Mouse (Mus musculus): ENCODE measurements around the gene Casp7. TPM values are rescaled to one million over a fixed set of nuclear protein-coding genes. Genes with fewer than 3 reads are reported as not detected.
A peak's percentile ranks its signal among the peaks of the same experiment; 100 is the strongest.

The Casp7 gene
- polyA plus RNA-seq, 1 experiment from 2014 or later, result 16.2 TPM

DNA sequence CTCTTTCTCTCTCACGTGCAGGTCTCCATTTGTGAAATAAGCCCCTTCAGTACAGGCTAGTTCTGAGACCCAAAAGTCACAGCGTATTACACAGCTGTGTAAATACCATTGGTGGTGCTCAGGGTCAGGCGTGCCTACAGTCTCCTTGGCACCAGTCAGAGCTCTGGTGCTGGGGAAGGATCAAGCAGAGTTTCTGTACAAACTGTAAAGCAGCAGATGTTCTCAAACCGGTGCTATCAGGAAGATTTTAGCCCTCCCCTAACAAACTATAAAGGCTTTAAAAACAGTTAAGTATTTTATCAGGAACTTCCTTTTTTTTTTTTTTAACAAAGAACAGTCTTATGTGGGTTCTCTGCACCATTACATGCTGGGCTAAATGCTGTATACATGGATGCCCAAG is 65.9 kb downstream of the Casp7 start:
- DNase-seq (ENCODE audit: extremely low spot score, low spot score), result no peak
- no peaks in the 10 kb centered on the region for H3K27me3 ChIP-seq (ENCODE audit: poor library complexity, severe bottlenecking)
- no peak overlapping the region for H3K27ac ChIP-seq
- no peaks in the 10 kb centered on the region for H3K36me3 ChIP-seq (replicated peaks)
- H3K4me1 ChIP-seq, result peaks cover 9% of the 10 kb centered on the region; the same call in 1 of the 2 replicates
- H3K9me3 ChIP-seq, result no peaks in the 10 kb centered on the region
- H3K4me3 ChIP-seq, result no peak overlapping the region
- WGBS, result 86% methylated on average over 4 of the region's 4 CpGs

DNA sequence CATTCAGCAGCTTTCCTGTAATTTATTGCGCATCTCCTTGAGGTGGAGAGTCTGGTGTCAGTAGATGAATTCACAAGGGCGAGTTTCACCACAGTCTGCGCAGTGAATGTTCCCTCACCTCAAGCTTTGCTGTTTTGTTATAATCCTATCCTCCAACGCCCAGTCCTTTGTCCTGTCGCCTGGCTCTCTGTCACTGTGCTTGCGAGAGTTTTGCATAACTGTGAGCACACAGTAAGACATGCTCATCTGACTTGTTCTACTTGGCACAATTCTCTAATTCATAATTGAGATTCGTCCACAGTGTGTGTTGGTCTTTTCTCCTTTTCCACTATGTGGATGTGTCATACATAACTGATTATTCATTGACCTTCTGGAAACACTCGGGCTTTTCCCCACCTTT is 69.6 kb downstream of the Casp7 start:
- Histone ChIP-seq H3K4me3 (no peak overlapping the region), H3K27me3 (ENCODE audit: poor library complexity, severe bottlenecking) (no peaks in the 10 kb centered on the region), H3K4me1 (peaks cover 7% of the 10 kb centered on the region; the same call in 1 of the 2 replicates), H3K27ac (no peak overlapping the region), H3K9me3 (no peaks in the 10 kb centered on the region), H3K36me3 (replicated peaks) (no peaks in the 10 kb centered on the region)
- 87% methylated on average over 8 of the region's 8 CpGs for WGBS
- no peak for DNase-seq (ENCODE audit: extremely low spot score, low spot score)

DNA sequence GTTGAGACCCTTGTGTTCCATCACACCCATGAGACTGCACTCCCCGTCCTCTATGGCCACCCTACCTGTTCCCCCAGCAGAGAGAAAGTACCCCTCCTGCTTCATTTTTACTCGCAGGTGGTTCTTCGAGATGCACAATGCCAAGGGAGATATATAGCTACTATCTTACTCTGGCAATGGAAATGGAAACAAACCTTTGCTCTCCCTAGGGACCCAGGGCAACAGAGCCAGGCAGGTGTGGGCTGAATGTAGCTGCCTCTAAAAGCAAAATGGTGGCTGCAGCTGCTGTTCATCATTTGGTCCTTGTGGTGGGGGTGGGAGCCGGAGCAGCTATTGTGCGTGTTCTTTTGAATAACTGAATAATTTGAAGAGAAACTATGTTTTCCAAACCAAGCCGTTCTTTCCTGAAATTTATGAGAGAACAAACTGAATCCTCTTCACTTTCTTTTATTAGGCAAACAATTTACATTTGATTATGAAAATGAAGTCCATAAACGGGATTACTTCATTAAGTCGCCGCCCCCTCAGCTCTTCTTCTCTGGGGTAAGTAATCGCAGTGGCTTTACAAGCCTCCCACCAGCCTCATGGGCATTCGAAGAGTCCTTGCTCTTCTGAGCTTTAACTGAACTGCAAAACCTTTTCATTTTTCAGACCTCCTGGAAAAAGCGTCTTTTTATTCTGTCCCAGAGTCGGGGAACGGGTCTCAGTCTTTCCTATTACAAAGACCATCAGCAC is 73.5 kb downstream of the Casp7 start:
- H3K27ac ChIP-seq, result no peak overlapping the region
- no peaks in the 10 kb centered on the region for H3K36me3 ChIP-seq (replicated peaks)
- DNase-seq (ENCODE audit: extremely low spot score, low spot score), result no peak
- H3K4me3 ChIP-seq, result no peak overlapping the region
- peaks cover 40% of the 10 kb centered on the region for H3K4me1 ChIP-seq
- no peaks in the 10 kb centered on the region for H3K9me3 ChIP-seq
- H3K27me3 ChIP-seq (ENCODE audit: poor library complexity, severe bottlenecking), result peaks cover 9% of the 10 kb centered on the region; the same call in 1 of the 2 replicates
- WGBS, result 91% methylated on average over 14 of the region's 14 CpGs

DNA sequence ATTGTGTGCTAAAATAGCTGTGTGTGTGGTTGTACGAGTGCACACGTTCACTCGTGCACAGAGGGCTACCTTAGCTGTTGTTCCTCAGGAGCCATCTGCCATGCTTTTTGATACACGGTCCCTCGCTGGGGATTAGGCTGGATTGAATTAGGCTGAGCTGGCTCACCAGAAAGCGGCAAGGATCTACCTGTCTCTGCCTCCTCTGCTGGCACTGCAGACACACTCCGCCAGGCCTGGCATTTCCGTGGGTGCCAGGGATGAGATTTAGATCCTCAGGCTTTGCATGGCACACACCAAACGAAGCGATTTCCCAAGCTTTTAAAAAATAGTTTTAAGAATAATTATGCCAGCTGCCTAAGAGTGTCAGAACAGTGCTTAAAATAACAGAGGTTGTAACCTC is 75.0 kb downstream of the Casp7 start:
- Histone ChIP-seq H3K9me3 (no peaks in the 10 kb centered on the region), H3K4me3 (no peak overlapping the region), H3K27me3 (ENCODE audit: poor library complexity, severe bottlenecking) (peaks cover 12% of the 10 kb centered on the region; the same call in 1 of the 2 replicates), H3K4me1 (peaks cover 48% of the 10 kb centered on the region), H3K36me3 (replicated peaks) (no peaks in the 10 kb centered on the region), H3K27ac (no peak overlapping the region)
- 83% methylated on average over 10 of the region's 10 CpGs for WGBS
- no peak for DNase-seq (ENCODE audit: extremely low spot score, low spot score)

DNA sequence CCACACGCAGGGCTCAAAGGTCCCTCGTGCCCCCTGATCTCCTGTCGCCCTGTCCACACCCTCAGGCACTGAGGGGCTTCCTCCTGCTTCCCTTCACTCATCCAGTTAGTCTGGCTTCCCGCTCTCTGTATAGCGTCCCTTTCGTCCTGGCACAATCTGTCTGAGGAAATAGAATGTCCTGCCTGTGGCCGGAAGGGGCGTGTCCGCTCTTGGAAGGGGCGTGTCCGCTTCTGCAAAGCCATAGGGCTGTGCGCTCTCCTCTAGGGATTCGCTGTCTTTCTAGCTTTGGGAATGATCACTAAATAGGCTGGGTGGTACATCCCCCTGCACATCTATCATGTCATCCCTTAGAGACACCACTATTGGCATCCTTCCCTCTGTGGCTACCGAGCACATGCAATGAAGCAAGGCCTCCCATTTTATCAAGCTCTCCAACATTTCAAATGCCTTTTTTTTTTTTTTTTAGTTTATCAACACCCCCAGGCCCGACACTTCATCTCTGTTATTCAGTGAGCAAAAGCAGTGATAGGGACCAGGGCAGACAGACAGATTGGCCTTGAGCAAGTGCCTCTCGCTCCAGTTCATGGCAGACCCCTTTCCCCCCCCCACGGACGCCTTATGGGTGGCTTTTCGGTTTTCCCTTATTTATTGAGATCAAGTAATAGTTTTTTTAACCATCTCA is 78.1 kb downstream of the Casp7 start:
- WGBS, result 65% methylated on average over 19 of the region's 19 CpGs
- no peak for DNase-seq (ENCODE audit: extremely low spot score, low spot score)
- peaks cover 12% of the 10 kb centered on the region; the same call in 1 of the 2 replicates for H3K27me3 ChIP-seq (ENCODE audit: poor library complexity, severe bottlenecking)
- peak overlapping the region; percentile 16 for H3K4me3 ChIP-seq
- H3K27ac ChIP-seq, result no peak overlapping the region; the same call in 1 of the 2 replicates
- H3K9me3 ChIP-seq, result no peaks in the 10 kb centered on the region
- H3K4me1 ChIP-seq, result peaks cover 64% of the 10 kb centered on the region
- no peaks in the 10 kb centered on the region for H3K36me3 ChIP-seq (replicated peaks)

DNA sequence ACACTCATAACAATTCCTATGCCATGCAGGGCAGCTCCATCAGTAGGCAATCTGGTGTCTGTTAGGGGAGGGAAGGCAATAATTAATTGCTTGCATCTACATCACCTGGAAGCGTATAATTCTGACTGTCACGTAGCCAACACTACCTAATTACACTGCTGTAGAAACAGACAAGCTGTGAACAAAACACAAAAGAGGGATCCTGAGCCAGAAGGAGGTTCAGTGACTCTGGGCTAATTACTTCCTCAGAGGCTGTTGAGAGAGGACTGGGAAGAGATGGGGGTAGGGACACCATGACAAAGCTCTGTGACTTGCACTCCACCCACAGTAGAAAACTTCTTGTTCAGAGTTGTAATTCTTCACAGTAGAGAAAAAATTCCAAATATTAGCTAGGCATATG is 79.6 kb downstream of the Casp7 start:
- DNase-seq (ENCODE audit: extremely low spot score, low spot score), result no peak
- H3K9me3 ChIP-seq, result no peaks in the 10 kb centered on the region
- H3K4me3 ChIP-seq, result no peak overlapping the region
- no peak overlapping the region for H3K27ac ChIP-seq
- H3K27me3 ChIP-seq (ENCODE audit: poor library complexity, severe bottlenecking), result peaks cover 12% of the 10 kb centered on the region; the same call in 1 of the 2 replicates
- H3K36me3 ChIP-seq (replicated peaks), result no peaks in the 10 kb centered on the region
- WGBS, result 21% methylated on average over 2 of the region's 2 CpGs
- peaks cover 60% of the 10 kb centered on the region for H3K4me1 ChIP-seq

DNA sequence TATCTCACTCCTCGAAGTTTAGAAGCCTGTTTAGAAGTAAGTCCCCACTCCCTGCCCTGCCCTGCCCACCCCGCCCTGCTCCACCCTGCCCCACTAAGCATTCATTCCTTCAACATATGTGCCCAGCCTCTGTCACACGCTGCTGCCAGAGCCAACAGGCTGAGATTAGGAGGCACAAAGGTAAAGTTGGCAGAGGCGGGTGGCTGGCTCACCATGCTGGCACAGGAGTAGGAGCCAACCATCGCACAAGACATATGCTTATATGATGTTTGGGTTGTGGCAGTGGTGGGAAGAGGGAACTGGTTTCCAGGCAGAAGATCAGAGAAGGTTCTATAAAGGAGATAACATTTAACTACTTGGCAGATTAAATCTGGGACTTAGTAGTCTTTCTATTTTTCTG is 80.3 kb downstream of the Casp7 start:
- Histone ChIP-seq H3K27ac (no peak overlapping the region), H3K36me3 (replicated peaks) (no peaks in the 10 kb centered on the region), H3K4me3 (no peak overlapping the region), H3K4me1 (peaks cover 55% of the 10 kb centered on the region), H3K9me3 (no peaks in the 10 kb centered on the region), H3K27me3 (ENCODE audit: poor library complexity, severe bottlenecking) (peaks cover 12% of the 10 kb centered on the region; the same call in 1 of the 2 replicates)
- 83% methylated on average over 5 of the region's 5 CpGs for WGBS
- no peak for DNase-seq (ENCODE audit: extremely low spot score, low spot score)

DNA sequence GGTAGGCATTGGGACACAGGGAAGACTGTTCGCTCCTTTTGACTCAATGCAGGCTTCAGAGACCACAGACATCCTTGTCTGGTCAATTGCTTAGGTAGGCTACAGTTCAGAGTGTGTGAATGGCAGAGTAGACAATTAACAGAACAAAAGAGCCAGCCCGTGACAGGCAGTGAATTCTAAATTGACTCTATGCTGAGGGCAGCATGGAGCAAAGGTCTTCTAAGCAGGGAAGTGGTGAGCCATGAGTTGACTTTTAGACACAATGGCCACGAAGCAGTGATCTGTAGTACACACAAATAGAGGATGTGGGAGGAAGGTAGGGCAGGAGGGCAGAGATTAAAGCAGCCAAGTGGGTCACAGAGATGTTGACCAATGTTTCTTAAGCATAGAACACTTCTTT is 80.9 kb downstream of the Casp7 start:
- Histone ChIP-seq H3K27me3 (ENCODE audit: poor library complexity, severe bottlenecking) (peaks cover 12% of the 10 kb centered on the region; the same call in 1 of the 2 replicates), H3K4me1 (peaks cover 49% of the 10 kb centered on the region), H3K27ac (no peak overlapping the region), H3K4me3 (no peak overlapping the region), H3K36me3 (replicated peaks) (no peaks in the 10 kb centered on the region), H3K9me3 (no peaks in the 10 kb centered on the region)
- no peak for DNase-seq (ENCODE audit: extremely low spot score, low spot score)
- 49% methylated on average over 3 of the region's 3 CpGs for WGBS

DNA sequence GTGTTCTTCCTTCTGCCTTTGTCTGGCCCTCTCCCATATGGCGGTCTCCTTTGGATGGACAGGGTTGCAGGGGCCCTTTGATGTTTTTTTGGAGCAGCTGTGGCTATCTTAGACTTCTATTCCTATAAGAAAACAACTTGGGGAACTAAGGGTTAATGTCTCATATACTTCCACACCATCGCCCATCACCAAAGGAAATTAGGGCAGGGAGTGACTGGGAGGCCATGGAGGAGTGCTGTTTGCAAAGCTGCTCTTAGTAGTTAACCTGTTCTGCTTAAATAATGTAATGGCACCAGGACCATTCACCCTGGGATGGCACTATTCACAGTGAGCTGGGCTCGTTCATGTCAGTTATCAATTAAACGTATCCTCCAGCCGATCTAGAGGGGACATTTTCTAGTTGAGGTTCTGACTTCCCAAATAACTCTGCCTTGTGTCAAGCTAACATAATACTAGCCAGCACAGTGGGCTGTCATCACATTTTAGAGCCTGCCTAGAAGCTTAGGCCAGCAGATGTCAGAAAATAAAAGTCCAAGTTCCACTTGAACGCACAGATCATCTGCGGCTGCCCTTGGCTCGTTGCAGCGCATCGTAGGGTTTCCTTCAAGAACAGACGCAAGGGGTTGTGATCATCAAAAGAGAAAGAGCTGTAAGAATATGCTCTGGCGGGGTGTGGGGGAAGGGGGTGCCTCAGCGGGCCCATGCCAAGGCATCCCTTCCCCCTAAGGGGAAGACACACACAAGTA is 87.9 kb downstream of the Casp7 start:
- no peak overlapping the region for H3K4me3 ChIP-seq
- peaks cover 28% of the 10 kb centered on the region for H3K4me1 ChIP-seq
- no peak for DNase-seq (ENCODE audit: extremely low spot score, low spot score)
- no peaks in the 10 kb centered on the region; the same call in 1 of the 2 replicates for H3K27me3 ChIP-seq (ENCODE audit: poor library complexity, severe bottlenecking)
- H3K36me3 ChIP-seq (replicated peaks), result no peaks in the 10 kb centered on the region
- H3K27ac ChIP-seq, result peak overlapping the region; percentile 68; the same call in 1 of the 2 replicates
- 58% methylated on average over 13 of the region's 13 CpGs for WGBS
- no peaks in the 10 kb centered on the region for H3K9me3 ChIP-seq

DNA sequence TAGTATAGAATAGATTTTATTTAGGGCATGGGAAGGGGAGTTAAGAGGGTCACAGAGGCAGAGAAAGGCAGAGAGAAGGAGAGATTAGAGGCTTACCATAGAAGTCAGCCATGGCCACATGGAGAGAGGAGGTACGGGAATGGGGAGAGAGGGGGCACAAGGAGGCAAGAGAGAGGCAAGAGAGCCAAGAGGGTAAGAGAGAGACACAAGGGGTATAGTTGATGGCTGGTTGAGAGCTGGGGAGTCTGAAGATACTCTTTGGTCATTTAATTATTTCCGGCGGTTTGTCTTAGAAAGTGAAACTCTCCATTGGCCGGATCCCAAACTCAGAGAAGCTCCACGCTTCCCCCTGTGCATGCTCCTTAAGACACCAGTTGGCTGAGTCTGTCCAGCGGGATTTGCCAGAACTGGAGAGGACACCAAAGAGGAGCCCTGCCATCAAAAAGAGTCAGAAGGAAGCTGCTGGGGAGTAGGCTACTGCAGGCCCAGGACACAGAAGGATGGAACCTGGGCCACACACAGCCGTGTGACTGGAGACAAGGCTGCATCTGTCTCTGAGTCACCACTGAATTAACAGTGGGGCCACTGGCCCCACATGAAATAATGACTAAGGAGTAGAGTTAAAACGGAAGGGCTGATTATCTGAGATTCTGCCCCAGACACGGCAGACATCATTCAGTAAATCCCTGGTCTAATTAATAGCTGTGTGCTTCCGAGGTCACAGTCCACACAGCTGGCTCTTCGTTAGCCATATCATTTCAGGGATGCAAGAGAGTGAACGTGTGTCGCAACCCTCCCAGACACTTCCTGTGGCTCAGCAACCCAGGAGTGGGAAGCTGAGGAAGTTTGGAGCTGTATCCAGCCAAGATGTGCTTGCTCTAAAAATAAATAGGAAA is 88.7 kb downstream of the Casp7 start:
- Histone ChIP-seq H3K27me3 (ENCODE audit: poor library complexity, severe bottlenecking) (no peaks in the 10 kb centered on the region; the same call in 1 of the 2 replicates), H3K27ac (peak overlapping the region; percentile 68; the same call in 1 of the 2 replicates), H3K36me3 (replicated peaks) (no peaks in the 10 kb centered on the region), H3K4me1 (peaks cover 28% of the 10 kb centered on the region), H3K4me3 (no peak overlapping the region), H3K9me3 (no peaks in the 10 kb centered on the region)
- DNase-seq (ENCODE audit: extremely low spot score, low spot score), result no peak
- WGBS, result 48% methylated on average over 13 of the region's 13 CpGs

DNA sequence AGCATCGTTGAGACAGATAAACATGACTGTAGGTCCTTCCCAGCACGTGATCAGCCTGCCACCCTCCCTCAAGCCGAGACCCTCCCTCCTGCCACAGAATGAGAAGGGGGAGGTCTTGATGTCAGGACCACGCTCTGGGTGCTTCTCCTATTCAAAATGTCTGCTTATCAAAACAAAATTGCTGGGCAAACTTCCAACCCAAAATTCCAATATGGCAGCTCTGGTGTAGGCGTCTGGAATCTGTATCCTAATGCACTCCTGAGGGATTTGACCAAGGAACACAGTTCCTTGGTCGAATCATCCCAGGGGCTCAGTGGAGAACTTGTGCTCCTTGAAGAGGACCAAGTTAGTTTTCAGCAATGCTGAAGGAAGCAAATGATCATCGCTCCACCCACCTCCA is 90.0 kb downstream of the Casp7 start:
- Histone ChIP-seq H3K4me3 (no peak overlapping the region), H3K9me3 (no peaks in the 10 kb centered on the region), H3K4me1 (peaks cover 28% of the 10 kb centered on the region), H3K27ac (no peak overlapping the region), H3K36me3 (replicated peaks) (no peaks in the 10 kb centered on the region), H3K27me3 (ENCODE audit: poor library complexity, severe bottlenecking) (no peaks in the 10 kb centered on the region; the same call in 1 of the 2 replicates)
- WGBS, result 92% methylated on average over 7 of the region's 7 CpGs
- no peak for DNase-seq (ENCODE audit: extremely low spot score, low spot score)

DNA sequence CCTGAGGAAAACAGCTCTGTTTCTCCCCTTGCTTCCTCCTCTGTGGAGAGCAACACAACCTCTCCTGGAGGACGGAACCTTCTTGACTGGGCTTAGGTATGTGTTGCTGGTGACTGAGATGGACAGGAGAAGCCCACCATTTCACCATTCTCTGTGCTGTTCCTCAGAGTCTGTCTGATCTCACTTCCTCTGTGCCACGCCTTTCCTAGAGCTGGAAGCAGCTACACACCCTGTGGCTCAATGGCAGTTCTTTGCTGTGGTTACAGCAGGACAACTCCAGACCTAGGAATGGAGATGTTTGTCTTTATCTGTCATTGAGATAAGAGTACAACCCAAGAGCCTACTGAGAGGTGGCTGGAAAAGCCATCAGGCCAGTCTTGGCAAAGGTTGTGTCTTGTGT is 90.4 kb downstream of the Casp7 start:
- no peaks in the 10 kb centered on the region for H3K36me3 ChIP-seq (replicated peaks)
- no peak for DNase-seq (ENCODE audit: extremely low spot score, low spot score)
- H3K4me1 ChIP-seq, result peaks cover 28% of the 10 kb centered on the region
- H3K27ac ChIP-seq, result no peak overlapping the region
- WGBS, result 93% methylated on average over 2 of the region's 2 CpGs
- H3K9me3 ChIP-seq, result no peaks in the 10 kb centered on the region
- no peak overlapping the region for H3K4me3 ChIP-seq
- no peaks in the 10 kb centered on the region; the same call in 1 of the 2 replicates for H3K27me3 ChIP-seq (ENCODE audit: poor library complexity, severe bottlenecking)
